Mouse (Mus musculus) gastrocnemius, postnatal 14 days (tissue): ENCODE data around the gene Lrp2. TPM values are rescaled to one million over a fixed set of nuclear protein-coding genes. Genes with fewer than 3 reads are reported as not detected.

ENCODE experiments used
- DNase-seq: peaks from one replicate; pipeline ENCODE4 v3.0.0; 2021; ENCODE audit warnings: mixed read lengths
- intact Hi-C: fragments of 180-260 bp; cut with DNase I; formaldehyde crosslinking; loops from one replicate; pipeline ENCODE4 v1.15.1; 2025; ENCODE audit warnings: low total_unique reads
- long read RNA-seq, 2 experiments: library from polyadenylated mRNA; stranded (forward); transcript quantifications; one replicate each; pipeline ENCODE4 v2.0.0; 2021
- total RNA-seq, 2 experiments: library from RNA; stranded (reverse); gene quantifications; 2 replicates each; pipeline ENCODE4 v1.2.3; 2021

Gene Lrp2
- not detected for total RNA-seq
- long read RNA-seq, experiment 1 = 0 reads
- long read RNA-seq, experiment 2 = 0 reads

- DNase-seq = peak; percentile 5
Observed at GRCm38 (mm10) chr2:69585886-69586398, at the start of gene Lrp2. TSS of gene Lrp2 (minus strand) at chr2:69586065.

GRCm38 (mm10) chr2:69635064-69635701 is 49.3 kb upstream of the Lrp2 start:
- peak; percentile 12 for DNase-seq
- intact Hi-C loops = loop anchor here (10.0 kb wide), 1 partner anchor 150 kb away; the partner anchor contains the start of genes Ccdc173 and Phospho2

More at GRCm38 (mm10) chr2:69585886-69586398, at the start of gene Lrp2:
- intact Hi-C loops = no loop called here

- no peak for DNase-seq
- intact Hi-C loops = loop anchor here (10.0 kb wide), 1 partner anchor 153 kb away; the partner anchor contains the start of genes Ccdc173 and Phospho2
Observed at GRCm38 (mm10) chr2:69631449-69631848, 45.6 kb upstream of the Lrp2 start.

GRCm38 (mm10) chr2:69630792-69631191 is 44.9 kb upstream of the Lrp2 start:
- no peak for DNase-seq
- intact Hi-C loops = loop anchor here (10.0 kb wide), 1 partner anchor 154 kb away; the partner anchor contains the start of genes Ccdc173 and Phospho2

GRCm38 (mm10) chr2:69629914-69630313 is 44.0 kb upstream of the Lrp2 start:
- intact Hi-C loops = loop anchor here (10.0 kb wide), 1 partner anchor 155 kb away; the partner anchor contains the start of genes Ccdc173 and Phospho2
- no peak for DNase-seq

GRCm38 (mm10) chr2:69629215-69629614 is 43.4 kb upstream of the Lrp2 start:
- intact Hi-C loops = no loop called here

GRCm38 (mm10) chr2:69619286-69619685 is 33.4 kb upstream of the Lrp2 start:
- DNase-seq = no peak
- intact Hi-C loops = no loop called here

More at GRCm38 (mm10) chr2:69629215-69629614, 43.4 kb upstream of the Lrp2 start:
- DNase-seq = no peak

GRCm38 (mm10) chr2:69618336-69618735 is 32.5 kb upstream of the Lrp2 start:
- intact Hi-C loops = no loop called here
- DNase-seq = no peak

GRCm38 (mm10) chr2:69613237-69613636 is 27.4 kb upstream of the Lrp2 start:
- intact Hi-C loops = no loop called here
- DNase-seq = no peak

GRCm38 (mm10) chr2:69612716-69613115 is 26.9 kb upstream of the Lrp2 start:
- DNase-seq = no peak
- intact Hi-C loops = no loop called here

GRCm38 (mm10) chr2:69612237-69612636 is 26.4 kb upstream of the Lrp2 start:
- intact Hi-C loops = no loop called here
- no peak for DNase-seq

- intact Hi-C loops = no loop called here
- DNase-seq = no peak
Observed at GRCm38 (mm10) chr2:69606621-69607020, 20.8 kb upstream of the Lrp2 start.

- no peak for DNase-seq
- intact Hi-C loops = no loop called here
Observed at GRCm38 (mm10) chr2:69603726-69604393, 18.0 kb upstream of the Lrp2 start.

- DNase-seq = no peak
- intact Hi-C loops = no loop called here
Observed at GRCm38 (mm10) chr2:69593168-69593567, 7.3 kb upstream of the Lrp2 start.

- intact Hi-C loops = no loop called here
- DNase-seq = no peak
Observed at GRCm38 (mm10) chr2:69592536-69592935, 6.7 kb upstream of the Lrp2 start.

GRCm38 (mm10) chr2:69591966-69592505 is 6.2 kb upstream of the Lrp2 start:
- no peak for DNase-seq
- intact Hi-C loops = no loop called here

GRCm38 (mm10) chr2:69590548-69590947 is 4.7 kb upstream of the Lrp2 start:
- DNase-seq = no peak
- intact Hi-C loops = no loop called here

GRCm38 (mm10) chr2:69587896-69588295 is 2.0 kb upstream of the Lrp2 start:
- intact Hi-C loops = no loop called here
- DNase-seq = no peak

GRCm38 (mm10) chr2:69586821-69587728 is 1.2 kb upstream of the Lrp2 start:
- DNase-seq = no peak
- intact Hi-C loops = no loop called here
